Mouse (Mus musculus): ENCODE measurements at regions not wholly inside any gene's neighbourhood (a gene's known extent, or its start where the extent isn't known, plus 50 kb on each side); places are given as distances from the start of the nearest gene placed in this dataset.
A peak's percentile ranks its signal among the peaks of the same experiment; 100 is the strongest.

DNA sequence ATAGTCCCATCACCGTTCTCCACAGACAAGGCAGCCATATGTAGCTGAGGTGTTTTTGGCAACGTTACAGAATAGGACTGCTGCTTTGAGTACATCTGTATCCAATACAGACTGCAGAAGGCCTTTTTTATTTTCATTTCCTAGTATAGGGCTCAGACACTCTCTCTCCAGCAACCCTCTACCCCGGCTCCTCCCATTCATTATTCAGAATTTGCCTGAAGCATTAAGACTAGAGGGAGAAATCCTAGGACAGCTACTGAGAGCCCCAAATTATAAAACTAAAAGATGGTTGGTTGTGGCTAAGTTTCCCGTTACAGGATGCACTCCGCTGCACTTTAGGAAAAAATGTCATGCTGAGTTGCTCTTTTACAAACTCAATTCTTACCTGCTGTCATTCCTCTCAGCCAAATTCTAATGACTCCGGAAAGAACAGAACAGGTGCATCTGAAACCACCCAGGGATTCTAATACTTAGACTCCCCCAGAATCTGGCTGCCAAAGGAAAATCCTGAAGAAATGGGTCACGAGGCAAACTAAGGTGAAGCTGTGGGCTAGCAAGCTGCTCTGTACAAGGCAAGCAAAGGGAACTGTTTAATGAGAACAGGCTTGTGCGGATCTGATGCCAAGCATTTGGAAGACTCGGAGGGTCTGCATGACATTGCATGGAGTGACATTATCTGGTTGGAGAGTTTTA is 189.1 kb upstream of the Dph6 start:
- Histone ChIP-seq H3K4me3 (ENCODE audit: low read depth, low read length) (no peak overlapping the region), H3K4me1 (ENCODE audit: control insufficient read depth, insufficient read depth) (no peaks in the 10 kb centered on the region), H3K27ac (ENCODE audit: low read depth) (no peak overlapping the region), H3K36me3 (replicated peaks; ENCODE audit: control insufficient read depth, insufficient read depth, low read length) (no peaks in the 10 kb centered on the region), H3K27me3 (ENCODE audit: control insufficient read depth, insufficient read depth, low read length) (no peaks in the 10 kb centered on the region), H3K4me2 (ENCODE audit: low read depth, low read length) (no peak overlapping the region), H3K9me3 (replicated peaks; ENCODE audit: control insufficient read depth, low read length) (no peaks in the 10 kb centered on the region), H3K9ac (replicated peaks; ENCODE audit: low read depth, low read length) (no peak overlapping the region)
- TF ChIP-seq CTCF (IDR thresholded peaks at IDR 0.05; ENCODE audit: low read depth) (no peak), EP300 (IDR thresholded peaks at IDR 0.05; ENCODE audit: low read depth) (no peak)
- 78% methylated on average over 9 of the region's 9 CpGs for WGBS
- DNase-seq (ENCODE audit: low spot score) (no peak), ATAC-seq (ENCODE audit: insufficient read depth, low read depth) (no peak)

DNA sequence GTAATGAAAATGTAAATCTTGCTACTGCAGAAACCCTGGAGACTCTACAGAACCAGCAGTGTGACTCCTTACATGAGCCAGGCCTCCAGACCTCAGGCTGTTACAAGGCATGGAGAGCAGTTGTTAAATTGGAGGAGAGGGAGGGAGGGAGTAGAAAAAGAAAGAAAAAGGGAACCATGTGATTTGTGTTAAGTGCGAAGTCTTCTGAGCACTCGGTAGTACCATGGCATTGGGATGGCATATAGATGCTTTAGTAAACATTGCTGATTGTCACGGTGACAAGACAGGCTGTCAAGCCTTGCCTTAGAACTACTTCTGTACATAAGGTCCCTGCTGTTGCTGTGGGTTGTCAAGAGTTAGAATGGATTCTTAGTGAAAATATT is 189.6 kb upstream of the Dph6 start:
- H3K27ac ChIP-seq (ENCODE audit: low read depth) = no peak overlapping the region
- no peak for ATAC-seq (ENCODE audit: insufficient read depth, low read depth)
- 80% methylated on average over 3 of the region's 3 CpGs for WGBS
- H3K4me2 ChIP-seq (ENCODE audit: low read depth, low read length) = no peak overlapping the region
- TF ChIP-seq CTCF (IDR thresholded peaks at IDR 0.05; ENCODE audit: low read depth) (no peak), EP300 (IDR thresholded peaks at IDR 0.05; ENCODE audit: low read depth) (no peak)
- H3K9me3 ChIP-seq (replicated peaks; ENCODE audit: control insufficient read depth, low read length) = no peaks in the 10 kb centered on the region
- no peaks in the 10 kb centered on the region for H3K27me3 ChIP-seq (ENCODE audit: control insufficient read depth, insufficient read depth, low read length)
- H3K4me3 ChIP-seq (ENCODE audit: low read depth, low read length) = no peak overlapping the region
- H3K9ac ChIP-seq (replicated peaks; ENCODE audit: low read depth, low read length) = no peak overlapping the region
- no peaks in the 10 kb centered on the region for H3K36me3 ChIP-seq (replicated peaks; ENCODE audit: control insufficient read depth, insufficient read depth, low read length)
- no peaks in the 10 kb centered on the region for H3K4me1 ChIP-seq (ENCODE audit: control insufficient read depth, insufficient read depth)
- DNase-seq (ENCODE audit: low spot score) = no peak

DNA sequence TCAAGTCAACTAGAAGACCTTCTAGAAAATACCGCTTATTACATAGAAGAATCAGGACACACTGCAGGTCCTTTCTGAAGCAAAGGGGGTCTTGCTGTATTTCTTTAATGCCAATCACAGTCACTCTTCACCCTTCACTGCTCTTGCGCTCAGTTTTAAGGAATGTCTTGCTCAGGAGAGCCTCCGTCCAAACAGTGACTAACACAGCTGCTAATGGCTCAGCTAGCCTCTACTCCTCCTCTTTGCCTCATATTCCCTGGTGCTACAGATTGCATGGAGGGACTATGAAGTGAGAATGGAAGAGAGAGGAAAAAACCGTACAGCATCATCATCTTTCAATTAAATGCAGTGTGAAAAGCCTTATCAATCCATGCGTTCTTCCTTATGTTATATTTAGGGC is 193.7 kb upstream of the Dph6 start:
- H3K4me3 ChIP-seq (ENCODE audit: low read depth, low read length) = no peak overlapping the region
- no peak overlapping the region for H3K27ac ChIP-seq (ENCODE audit: low read depth)
- no peaks in the 10 kb centered on the region for H3K36me3 ChIP-seq (replicated peaks; ENCODE audit: control insufficient read depth, insufficient read depth, low read length)
- H3K4me2 ChIP-seq (ENCODE audit: low read depth, low read length) = no peak overlapping the region
- no peak overlapping the region for H3K9ac ChIP-seq (replicated peaks; ENCODE audit: low read depth, low read length)
- DNase-seq (ENCODE audit: low spot score) = no peak
- 77% methylated on average over 5 of the region's 5 CpGs for WGBS
- TF ChIP-seq CTCF (IDR thresholded peaks at IDR 0.05; ENCODE audit: low read depth) (no peak), EP300 (IDR thresholded peaks at IDR 0.05; ENCODE audit: low read depth) (no peak)
- no peaks in the 10 kb centered on the region for H3K27me3 ChIP-seq (ENCODE audit: control insufficient read depth, insufficient read depth, low read length)
- ATAC-seq (ENCODE audit: insufficient read depth, low read depth) = no peak
- H3K4me1 ChIP-seq (ENCODE audit: control insufficient read depth, insufficient read depth) = no peaks in the 10 kb centered on the region
- H3K9me3 ChIP-seq (replicated peaks; ENCODE audit: control insufficient read depth, low read length) = no peaks in the 10 kb centered on the region

DNA sequence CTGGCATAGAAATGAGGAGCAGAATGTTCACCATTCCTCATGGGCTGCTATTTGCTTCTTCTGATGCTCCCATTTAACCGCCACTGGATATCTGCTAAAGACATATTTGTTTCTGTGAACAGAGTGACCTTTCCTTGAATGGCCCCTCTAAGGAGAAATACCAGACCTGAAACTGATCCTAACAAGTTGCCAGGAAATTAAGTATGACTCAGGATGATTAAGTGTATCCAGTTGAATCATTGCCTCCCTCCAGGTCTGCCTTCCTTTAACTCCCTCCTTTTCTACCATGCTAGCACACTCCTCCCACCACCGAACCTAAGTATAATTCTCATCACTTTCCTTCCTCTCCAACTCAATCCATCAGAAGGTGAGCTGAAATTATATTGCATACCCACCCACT is 194.2 kb upstream of the Dph6 start:
- no peak for ATAC-seq (ENCODE audit: insufficient read depth, low read depth)
- H3K4me3 ChIP-seq (ENCODE audit: low read depth, low read length) = no peak overlapping the region
- H3K4me2 ChIP-seq (ENCODE audit: low read depth, low read length) = no peak overlapping the region
- no peaks in the 10 kb centered on the region for H3K9me3 ChIP-seq (replicated peaks; ENCODE audit: control insufficient read depth, low read length)
- TF ChIP-seq CTCF (IDR thresholded peaks at IDR 0.05; ENCODE audit: low read depth) (no peak), EP300 (IDR thresholded peaks at IDR 0.05; ENCODE audit: low read depth) (no peak)
- H3K9ac ChIP-seq (replicated peaks; ENCODE audit: low read depth, low read length) = no peak overlapping the region
- DNase-seq (ENCODE audit: low spot score) = no peak
- H3K27ac ChIP-seq (ENCODE audit: low read depth) = no peak overlapping the region
- no peaks in the 10 kb centered on the region for H3K27me3 ChIP-seq (ENCODE audit: control insufficient read depth, insufficient read depth, low read length)
- no peaks in the 10 kb centered on the region for H3K4me1 ChIP-seq (ENCODE audit: control insufficient read depth, insufficient read depth)
- WGBS = 81% methylated on average over 2 of the region's 2 CpGs
- no peaks in the 10 kb centered on the region for H3K36me3 ChIP-seq (replicated peaks; ENCODE audit: control insufficient read depth, insufficient read depth, low read length)

DNA sequence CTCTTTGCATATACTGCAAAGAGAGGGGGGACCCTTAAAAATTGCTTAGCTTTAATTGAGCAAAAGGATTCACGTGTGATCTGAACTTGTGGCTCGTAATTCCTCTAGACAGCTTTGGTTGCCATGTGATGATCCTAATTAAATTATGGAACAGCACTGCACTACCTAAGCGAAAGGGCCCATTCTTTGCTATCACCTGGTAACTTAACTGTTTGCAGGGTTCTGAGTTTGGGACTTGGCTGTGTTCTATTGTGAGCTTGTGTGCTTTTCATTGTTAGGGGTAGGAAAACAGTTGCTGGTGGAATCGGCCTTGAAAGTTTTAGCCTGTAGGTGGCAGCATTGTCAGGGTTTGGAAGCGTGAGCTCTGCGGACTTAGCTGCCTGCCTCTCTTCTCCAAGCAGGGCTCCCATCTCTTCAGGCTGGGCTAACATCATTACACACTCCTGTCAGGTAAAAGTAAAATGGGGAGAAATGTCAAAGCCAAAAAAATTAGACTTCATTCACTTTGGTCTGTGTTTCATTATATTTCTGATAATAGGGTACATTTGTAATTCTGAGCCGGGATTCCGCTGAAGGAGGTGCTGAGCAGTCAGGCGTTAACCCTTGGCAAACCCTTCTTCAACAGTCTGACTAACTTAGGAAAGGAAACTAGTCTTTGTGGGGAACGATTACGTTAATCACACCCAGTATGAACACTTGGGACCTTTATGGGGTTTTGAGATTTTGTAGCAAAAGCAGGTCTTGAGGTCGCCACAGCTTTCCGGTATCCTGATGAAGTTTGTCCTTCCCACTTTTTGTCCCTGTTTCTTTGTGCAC is 199.2 kb upstream of the Dph6 start:
- H3K36me3 ChIP-seq (replicated peaks; ENCODE audit: control insufficient read depth, insufficient read depth, low read length) = no peaks in the 10 kb centered on the region
- no peak overlapping the region for H3K4me2 ChIP-seq (ENCODE audit: low read depth, low read length)
- DNase-seq (ENCODE audit: low spot score) = peak; percentile 79
- H3K9ac ChIP-seq (replicated peaks; ENCODE audit: low read depth, low read length) = no peak overlapping the region
- no peaks in the 10 kb centered on the region for H3K4me1 ChIP-seq (ENCODE audit: control insufficient read depth, insufficient read depth)
- 43% methylated on average over 13 of the region's 13 CpGs for WGBS
- no peak overlapping the region for H3K4me3 ChIP-seq (ENCODE audit: low read depth, low read length)
- H3K27me3 ChIP-seq (ENCODE audit: control insufficient read depth, insufficient read depth, low read length) = no peaks in the 10 kb centered on the region
- no peak for TF ChIP-seq EP300 (IDR thresholded peaks at IDR 0.05; ENCODE audit: low read depth)
- TF ChIP-seq CTCF (IDR thresholded peaks at IDR 0.05; ENCODE audit: low read depth) = peak; percentile 90
- peak; percentile 69 for ATAC-seq (ENCODE audit: insufficient read depth, low read depth)
- H3K27ac ChIP-seq (ENCODE audit: low read depth) = no peak overlapping the region
- no peaks in the 10 kb centered on the region for H3K9me3 ChIP-seq (replicated peaks; ENCODE audit: control insufficient read depth, low read length)

Data from heart, postnatal 0 days (tissue).